ENCODE assay signal across 13 mouse cellular contexts in genomic region chr2:52913311-52913710, GRCm38 (mm10).
"Had no signal": no experiment of that assay in that cellular context is flagged by ENCODE, and none has a peak within 500 bp of the region (broad histone marks: within the 10 kb centered on the region; RNA-seq: fewer than 3 reads in every experiment).

No protein-coding gene starts in this region.

- DNase-seq: kidney, adult 2 months; kidney, postnatal 10 days; layer of hippocampus, adult 9-11 months; layer of hippocampus, postnatal 36 days; lung, adult 18-20 months; right cerebral cortex, adult 18-20 months; right cerebral cortex, postnatal 25 days; thymus, postnatal 4 days had no signal

- H3K27ac ChIP-seq: limb, embryonic 12.5 days; liver, embryonic 14.5 days; neural tube, embryonic 15.5 days; stomach, postnatal 0 days had no signal

- H3K4me3 ChIP-seq: limb, embryonic 12.5 days; myocyte; neural tube, embryonic 15.5 days had no signal
